Mouse (Mus musculus) cerebellum, postnatal 36 days (tissue): ENCODE measurements around the gene Gm14525.
"Not testable (repeated sequence)": the region's sequence is repeated elsewhere in the genome, so short reads cannot be mapped to it uniquely, and the experiment has no call there.

Source experiments
- DNase-seq, 2 experiments: peaks; one replicate each; pipeline ENCODE4 v3.0.0; 2021 to 2022; ENCODE audit warnings: mixed read lengths in 2 of 2

Gene Gm14525

GRCm38 (mm10) chrX:26702538-26702937 is at the start of gene Gm14525:
Gm14525 (minus strand) TSS chrX:26702638.
- not testable (repeated sequence) for DNase-seq
